Comparison of ENCODE assay signal across 33 mouse cellular contexts in the genomic region with DNA sequence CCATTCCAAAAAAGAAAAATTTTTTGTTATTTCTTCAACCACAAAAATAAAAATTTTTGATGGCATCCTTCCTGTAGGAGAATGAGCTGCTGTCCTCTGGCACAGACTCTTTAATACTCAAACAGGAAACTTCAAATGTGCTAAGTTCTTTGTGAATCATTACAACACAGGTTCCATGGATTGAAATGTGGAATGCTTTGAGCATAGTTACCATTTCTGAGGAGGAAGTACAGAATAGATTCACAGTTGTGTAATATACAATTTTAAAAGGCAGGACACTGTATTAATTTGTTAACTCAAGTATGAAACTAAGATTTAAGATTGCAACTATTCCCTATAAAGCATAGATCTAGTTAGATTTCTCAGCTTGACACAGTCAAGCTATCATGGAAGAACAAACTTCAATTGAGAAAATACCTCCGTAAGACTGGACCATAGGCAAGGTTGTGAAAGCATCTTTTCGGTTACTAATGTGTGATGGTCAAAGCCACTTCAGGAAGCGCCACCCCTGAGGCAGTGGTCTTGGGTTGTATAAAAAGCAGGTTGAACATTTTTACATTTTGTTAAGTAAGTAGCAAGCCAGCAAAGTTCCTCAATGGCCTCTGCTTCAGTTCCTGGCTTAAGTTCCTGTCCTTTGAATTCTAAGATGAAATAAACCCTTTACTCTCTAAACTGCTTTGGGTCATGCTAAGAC.
"Had no signal": no experiment of that assay in that cellular context is flagged by ENCODE, and none has a peak within 500 bp of the region (broad histone marks: within the 10 kb centered on the region; RNA-seq: fewer than 3 reads in every experiment).

No protein-coding gene starts in this region.

- ATAC-seq: liver, embryonic 12.5 days; liver, postnatal 0 days; lung, postnatal 0 days; midbrain, embryonic 15.5 days; midbrain, embryonic 16.5 days had no signal

- H3K9ac ChIP-seq: limb, embryonic 12.5 days; limb, embryonic 13.5 days; limb, embryonic 15.5 days; liver, embryonic 12.5 days; liver, embryonic 13.5 days; liver, embryonic 14.5 days; liver, embryonic 15.5 days; liver, postnatal 0 days; lung, embryonic 14.5 days; lung, embryonic 15.5 days; midbrain, embryonic 12.5 days; midbrain, embryonic 15.5 days; neural tube, embryonic 12.5 days; neural tube, embryonic 13.5 days had no signal

- H3K4me3 ChIP-seq: left cerebral cortex, adult 2 months; limb, embryonic 10.5 days; limb, embryonic 12.5 days; limb, embryonic 13.5 days; limb, embryonic 15.5 days; liver, embryonic 12.5 days; liver, embryonic 13.5 days; liver, embryonic 15.5 days; lung, embryonic 15.5 days; megakaryocyte, embryonic 14.5 days; midbrain, embryonic 10.5 days; midbrain, embryonic 12.5 days; midbrain, embryonic 15.5 days; myocyte; neural tube, embryonic 12.5 days; neural tube, embryonic 13.5 days had no signal

- H3K9me3 ChIP-seq: limb, embryonic 10.5 days; limb, embryonic 12.5 days; limb, embryonic 13.5 days; limb, embryonic 15.5 days; liver, embryonic 13.5 days; liver, embryonic 15.5 days; lung, embryonic 15.5 days; megakaryocyte, embryonic 14.5 days; midbrain, embryonic 10.5 days; midbrain, embryonic 12.5 days; midbrain, embryonic 15.5 days; neural tube, embryonic 12.5 days; neural tube, embryonic 13.5 days had no signal

- H3K36me3 ChIP-seq: limb, embryonic 10.5 days; limb, embryonic 12.5 days; limb, embryonic 13.5 days; limb, embryonic 15.5 days; liver, embryonic 12.5 days; liver, embryonic 13.5 days; liver, embryonic 15.5 days; lung, embryonic 15.5 days; midbrain, embryonic 10.5 days; midbrain, embryonic 12.5 days; midbrain, embryonic 15.5 days; neural tube, embryonic 12.5 days; neural tube, embryonic 13.5 days had no signal

- H3K4me2 ChIP-seq: limb, embryonic 12.5 days; limb, embryonic 13.5 days; limb, embryonic 15.5 days; liver, embryonic 11.5 days; liver, embryonic 12.5 days; liver, embryonic 13.5 days; liver, embryonic 15.5 days; lung, embryonic 14.5 days; lung, embryonic 15.5 days; midbrain, embryonic 11.5 days; midbrain, embryonic 12.5 days; midbrain, embryonic 15.5 days; neural tube, embryonic 12.5 days; neural tube, embryonic 13.5 days had no signal

- DNase-seq: left cerebral cortex, postnatal 4 days; liver; liver, embryonic 13.5 days; liver, postnatal 0 days; lung, adult 18-20 months; lung, adult 2 months; lung, embryonic 14.5 days; lung, postnatal 10 days; lung, postnatal 14 days; lung, postnatal 36 days; lung, postnatal 4 days; midbrain, embryonic 14.5 days had no signal

- H3K27me3 ChIP-seq: limb, embryonic 12.5 days; limb, embryonic 13.5 days; limb, embryonic 15.5 days; liver, embryonic 12.5 days; liver, embryonic 13.5 days; liver, embryonic 15.5 days; lung, embryonic 15.5 days; megakaryocyte, embryonic 14.5 days; midbrain, embryonic 12.5 days; midbrain, embryonic 15.5 days; neural tube, embryonic 12.5 days; neural tube, embryonic 13.5 days had no signal

- H3K27ac ChIP-seq: left cerebral cortex, adult 2 months; limb, embryonic 10.5 days; limb, embryonic 12.5 days; limb, embryonic 13.5 days; limb, embryonic 15.5 days; liver, embryonic 12.5 days; liver, embryonic 13.5 days; liver, embryonic 14.5 days; liver, embryonic 15.5 days; lung, embryonic 15.5 days; macrophage; midbrain, embryonic 10.5 days; midbrain, embryonic 12.5 days; midbrain, embryonic 15.5 days; neural tube, embryonic 12.5 days; neural tube, embryonic 13.5 days had no signal

- H3K4me1 ChIP-seq: limb, embryonic 10.5 days; limb, embryonic 12.5 days; limb, embryonic 13.5 days; limb, embryonic 15.5 days; liver, embryonic 12.5 days; liver, embryonic 13.5 days; liver, embryonic 15.5 days; lung, embryonic 15.5 days; megakaryocyte, embryonic 14.5 days; midbrain, embryonic 10.5 days; midbrain, embryonic 12.5 days; midbrain, embryonic 15.5 days; neural tube, embryonic 12.5 days; neural tube, embryonic 13.5 days had no signal
